Mouse (Mus musculus) heart, embryonic 11.5 days (tissue): ENCODE results near the gene Scgb1b30. TPM values are rescaled to one million over a fixed set of nuclear protein-coding genes. Genes with fewer than 3 reads are reported as not detected.

Source experiments
- ATAC-seq: fragments of 200-750 bp; cut with Nextera tagmentation; replicated peaks from 2 replicates; pipeline ENCODE4 v1.8.0; 2017; ENCODE audit warnings: moderate library complexity; ENCODE audit not compliant: insufficient number of reproducible peaks, low FRiP score, low TSS enrichment
- H3K27ac ChIP-seq: fragments of 300-500 bp; sonication (generic); 2 replicates; pipeline ENCODE4 v1.5.1; 2014; ENCODE audit warnings: mild to moderate bottlenecking, low read depth, low read length
- H3K27me3 ChIP-seq: fragments of 300-500 bp; sonication (generic); 2 replicates; pipeline ENCODE4 v1.6.1; 2014; ENCODE audit warnings: mild to moderate bottlenecking, low read length, mixed read lengths; ENCODE audit not compliant: control insufficient read depth, insufficient read depth
- H3K36me3 ChIP-seq: fragments of 300-500 bp; sonication (generic); 2 replicates; pipeline ENCODE4 v1.6.1; 2014; ENCODE audit warnings: mild to moderate bottlenecking, low read length, moderate library complexity, mixed read lengths; ENCODE audit not compliant: control insufficient read depth, insufficient read depth
- H3K4me1 ChIP-seq: fragments of 300-500 bp; sonication (generic); 2 replicates; pipeline ENCODE4 v1.6.1; 2014; ENCODE audit warnings: low read length; ENCODE audit not compliant: control insufficient read depth, insufficient read depth
- H3K4me2 ChIP-seq: fragments of 300-500 bp; sonication (generic); 2 replicates; pipeline ENCODE4 v1.6.1; 2014; ENCODE audit warnings: mild to moderate bottlenecking, moderate library complexity
- H3K4me3 ChIP-seq: fragments of 300-500 bp; sonication (generic); 2 replicates; pipeline ENCODE4 v1.5.1; 2014; ENCODE audit warnings: low read depth, low read length
- H3K9ac ChIP-seq: fragments of 300-500 bp; sonication (generic); 2 replicates; pipeline ENCODE4 v1.6.1; 2014; ENCODE audit warnings: mild to moderate bottlenecking, low read depth, low read length, moderate library complexity
- H3K9me3 ChIP-seq: fragments of 300-500 bp; sonication (generic); replicated peaks from 2 replicates; pipeline ENCODE4 v1.6.1; 2016; ENCODE audit warnings: low read length; ENCODE audit not compliant: control insufficient read depth
- WGBS: fragments of 180-500 bp; shearing (Covaris S2); extraction: QIAGEN DNeasy Blood & Tissue Kit; methylation state at CpG from one replicate; pipeline ENCODE4 v1.1.7; 2014; ENCODE audit not compliant: insufficient replicate concordance; 5-methylcytosine and 5-hydroxymethylcytosine counted together
- polyA plus RNA-seq: library from polyadenylated mRNA; unstranded; fragments of >200 nt; fragmentation: Nextera tagmentation; extraction: Ambion mirVana; gene quantifications from 2 replicates; pipeline ENCODE4 v1.2.1, GENCODE M21; 2014

The Scgb1b30 gene
- polyA plus RNA-seq, 1 experiment from 2014 or later: not detected

- H3K27ac ChIP-seq: no peak overlapping the region
- no peak overlapping the region for H3K4me2 ChIP-seq
- no peaks in the 10 kb centered on the region for H3K27me3 ChIP-seq
- 47% methylated on average over 4 of the region's 4 CpGs for WGBS
- no peak overlapping the region for H3K9ac ChIP-seq
- no peak overlapping the region for H3K4me3 ChIP-seq
- no peak for ATAC-seq
- H3K9me3 ChIP-seq: no peaks in the 10 kb centered on the region; the same call in 1 of the 2 replicates
- H3K4me1 ChIP-seq: no peaks in the 10 kb centered on the region
- peaks cover 80% of the 10 kb centered on the region for H3K36me3 ChIP-seq
Measured at GRCm38 (mm10) chr7:34147193-34147592, 52.0 kb downstream of the Scgb1b30 start.

Other genes with a start within 250 kb of the Scgb1b30 start
- not detected in 2 replicates for gene Scgb2b26, start 150.4 kb upstream of the Scgb1b30 start, polyA plus RNA-seq
- gene Scgb2b27, start 81.5 kb upstream of the Scgb1b30 start, polyA plus RNA-seq: not detected in 2 replicates
- gene Scgb1b27, start 73.9 kb upstream of the Scgb1b30 start, polyA plus RNA-seq: not detected in 2 replicates
- gene Wtip, start 37.8 kb downstream of the Scgb1b30 start, polyA plus RNA-seq: 4.8 and 7.4 TPM in 2 replicates
- gene Uba2, start 74.2 kb downstream of the Scgb1b30 start, polyA plus RNA-seq: 125 and 128 TPM in 2 replicates
- 46.7 and 49.7 TPM in 2 replicates for gene Pdcd2l, start 101.2 kb downstream of the Scgb1b30 start, polyA plus RNA-seq
- 798 and 824 TPM in 2 replicates for gene Gpi1, start 134.9 kb downstream of the Scgb1b30 start, polyA plus RNA-seq
- 0.80 and 1.2 TPM in 2 replicates for gene Gm6096, start 155.6 kb downstream of the Scgb1b30 start, polyA plus RNA-seq
- 46.2 and 56.2 TPM in 2 replicates for gene 4931406P16Rik, start 218.1 kb downstream of the Scgb1b30 start, polyA plus RNA-seq